Mouse (Mus musculus) forebrain, embryonic 12.5 days (tissue): ENCODE measurements around the gene Reg3g. TPM values are rescaled to one million over a fixed set of nuclear protein-coding genes. Genes with fewer than 3 reads are reported as not detected.
A peak's percentile ranks its signal among the peaks of the same experiment; 100 is the strongest.

Experiments
- ATAC-seq: fragments of 200-750 bp; cut with Nextera tagmentation; 2 replicates; pipeline ENCODE4 v1.8.0; 2017; ENCODE audit warnings: moderate TSS enrichment; ENCODE audit not compliant: low FRiP score
- H3K27ac ChIP-seq: fragments of 300-500 bp; sonication (generic); 2 replicates; pipeline ENCODE4 v1.5.1; 2016; ENCODE audit warnings: mild to moderate bottlenecking
- H3K27me3 ChIP-seq: fragments of 300-500 bp; sonication (generic); 2 replicates; pipeline ENCODE4 v1.6.1; 2016; ENCODE audit warnings: mild to moderate bottlenecking
- H3K36me3 ChIP-seq: fragments of 300-500 bp; sonication (generic); replicated peaks from 2 replicates; pipeline ENCODE4 v1.6.1; 2016; ENCODE audit warnings: mild to moderate bottlenecking
- H3K4me1 ChIP-seq: fragments of 300-500 bp; sonication (generic); 2 replicates; pipeline ENCODE4 v1.6.1; 2016
- H3K4me2 ChIP-seq: fragments of 300-500 bp; sonication (generic); 2 replicates; pipeline ENCODE4 v1.6.1; 2016; ENCODE audit warnings: mild to moderate bottlenecking, moderate library complexity
- H3K4me3 ChIP-seq: fragments of 300-500 bp; sonication (generic); replicated peaks from 2 replicates; pipeline ENCODE4 v1.5.1; 2016; ENCODE audit warnings: mild to moderate bottlenecking
- H3K9ac ChIP-seq: fragments of 300-500 bp; sonication (generic); 2 replicates; pipeline ENCODE4 v1.6.1; 2016; ENCODE audit warnings: mild to moderate bottlenecking
- H3K9me3 ChIP-seq: fragments of 300-500 bp; sonication (generic); 2 replicates; pipeline ENCODE4 v1.6.1; 2016
- WGBS: fragments of 180-500 bp; shearing (Covaris S2); methylation state at CpG from one replicate; pipeline ENCODE4 v1.1.7; 2016; 5-methylcytosine and 5-hydroxymethylcytosine counted together
- polyA plus RNA-seq: library from polyadenylated mRNA; unstranded; fragments of >200 nt; fragmentation: Nextera tagmentation; extraction: Ambion mirVana; gene quantifications from 2 replicates; pipeline ENCODE4 v1.2.1, GENCODE M21; 2016

Gene Reg3g
- not detected in 2 replicates for polyA plus RNA-seq

DNA sequence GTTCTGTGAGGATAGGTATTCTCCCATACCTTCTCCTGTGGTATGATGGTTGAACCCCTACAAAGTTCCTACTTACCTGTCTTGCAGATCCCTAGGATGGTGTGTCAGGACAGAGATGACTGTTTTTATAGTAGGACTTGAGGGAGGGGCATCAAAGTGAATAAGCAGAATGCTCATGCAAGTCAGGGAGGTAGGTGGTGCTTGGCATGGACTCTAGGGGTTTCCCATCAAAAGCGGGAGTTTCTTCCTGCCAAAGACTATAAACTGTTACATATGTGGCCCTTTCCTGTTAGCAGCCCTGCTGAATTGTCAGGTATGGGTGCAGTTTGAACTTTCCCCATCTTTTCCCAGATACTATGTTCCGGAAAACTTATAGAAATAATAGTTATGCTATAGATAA is at the start of gene Reg3g:
Gene Reg3g, minus strand, starts transcription at position 101 of the 400 bp plus-strand sequence.
- H3K36me3 ChIP-seq: no peaks in the 10 kb centered on the region
- H3K9me3 ChIP-seq: no peaks in the 10 kb centered on the region
- no peak within 1 kb of the TSS for H3K27ac ChIP-seq
- H3K4me1 ChIP-seq: no peaks in the 10 kb centered on the region
- no peak for ATAC-seq
- H3K9ac ChIP-seq: no peak within 1 kb of the TSS
- no peak within 1 kb of the TSS for H3K4me2 ChIP-seq
- 92% methylated on average over 2 of the region's 2 CpGs for WGBS
- H3K27me3 ChIP-seq: no peaks in the 10 kb centered on the region
- no peak within 1 kb of the TSS for H3K4me3 ChIP-seq

DNA sequence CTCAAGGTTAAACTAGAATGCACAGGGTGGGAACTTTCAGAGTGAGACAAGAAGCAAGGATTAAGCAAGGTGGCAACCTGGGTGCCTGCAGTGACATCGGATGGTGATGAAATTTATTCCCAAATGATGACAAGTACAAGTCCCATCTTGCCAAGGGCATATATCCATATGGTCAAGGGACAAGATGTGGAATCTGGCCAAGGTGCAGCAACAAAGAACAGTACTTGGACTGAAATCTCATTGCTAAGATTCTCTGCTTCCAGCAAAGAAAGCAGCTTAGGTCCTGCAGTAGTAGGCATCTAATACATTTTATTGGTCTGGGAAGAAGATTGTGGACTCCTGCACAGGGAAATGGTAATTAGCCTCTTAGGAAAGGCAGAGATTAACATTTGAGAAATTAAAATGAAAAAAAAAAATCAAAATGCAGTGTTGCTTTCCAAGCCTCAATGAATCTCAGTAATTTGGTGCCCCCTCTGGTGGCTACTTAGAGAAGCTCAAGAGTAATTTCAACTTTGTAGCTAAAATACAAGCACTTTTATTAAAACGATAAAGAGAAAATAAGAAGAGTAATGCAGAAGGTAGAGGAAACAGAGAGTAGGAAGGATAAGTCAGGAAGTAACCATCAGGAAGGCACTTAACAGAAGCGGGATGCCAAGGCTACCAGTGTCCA is 47.2 kb upstream of the Reg3g start:
- no peaks in the 10 kb centered on the region for H3K36me3 ChIP-seq
- H3K4me2 ChIP-seq: no peak overlapping the region
- no peaks in the 10 kb centered on the region for H3K27me3 ChIP-seq
- no peak overlapping the region for H3K9ac ChIP-seq
- no peaks in the 10 kb centered on the region for H3K4me1 ChIP-seq
- no peaks in the 10 kb centered on the region for H3K9me3 ChIP-seq
- 72% methylated on average over 3 of the region's 3 CpGs for WGBS
- no peak for ATAC-seq
- no peak overlapping the region for H3K27ac ChIP-seq
- H3K4me3 ChIP-seq: no peak overlapping the region

DNA sequence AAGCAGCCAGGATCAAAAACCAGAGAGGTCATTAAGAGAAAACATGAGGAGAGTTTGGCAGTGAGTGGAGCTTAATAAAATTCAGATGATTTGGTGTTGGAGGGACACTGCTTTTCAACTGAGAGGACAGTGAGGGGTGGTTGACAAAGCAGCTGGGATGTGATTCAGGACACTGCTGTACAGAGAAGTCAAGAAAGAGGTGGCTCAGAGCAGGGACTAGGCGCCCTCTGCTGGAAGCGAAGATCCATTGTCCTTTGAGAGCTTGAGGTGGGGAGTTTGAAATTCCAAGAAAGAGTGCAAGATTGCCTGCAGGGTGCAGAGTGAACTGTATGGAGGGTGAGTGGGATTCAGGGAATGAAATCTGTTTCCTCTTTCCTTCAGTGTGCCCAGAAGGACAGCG is 44.2 kb upstream of the Reg3g start:
- Histone ChIP-seq H3K4me2 (no peak overlapping the region), H3K9ac (no peak overlapping the region), H3K36me3 (no peaks in the 10 kb centered on the region), H3K27me3 (no peaks in the 10 kb centered on the region), H3K9me3 (no peaks in the 10 kb centered on the region), H3K27ac (no peak overlapping the region), H3K4me1 (no peaks in the 10 kb centered on the region), H3K4me3 (no peak overlapping the region)
- WGBS: 3% methylated on average over 3 of the region's 3 CpGs
- ATAC-seq: peak; percentile 87

DNA sequence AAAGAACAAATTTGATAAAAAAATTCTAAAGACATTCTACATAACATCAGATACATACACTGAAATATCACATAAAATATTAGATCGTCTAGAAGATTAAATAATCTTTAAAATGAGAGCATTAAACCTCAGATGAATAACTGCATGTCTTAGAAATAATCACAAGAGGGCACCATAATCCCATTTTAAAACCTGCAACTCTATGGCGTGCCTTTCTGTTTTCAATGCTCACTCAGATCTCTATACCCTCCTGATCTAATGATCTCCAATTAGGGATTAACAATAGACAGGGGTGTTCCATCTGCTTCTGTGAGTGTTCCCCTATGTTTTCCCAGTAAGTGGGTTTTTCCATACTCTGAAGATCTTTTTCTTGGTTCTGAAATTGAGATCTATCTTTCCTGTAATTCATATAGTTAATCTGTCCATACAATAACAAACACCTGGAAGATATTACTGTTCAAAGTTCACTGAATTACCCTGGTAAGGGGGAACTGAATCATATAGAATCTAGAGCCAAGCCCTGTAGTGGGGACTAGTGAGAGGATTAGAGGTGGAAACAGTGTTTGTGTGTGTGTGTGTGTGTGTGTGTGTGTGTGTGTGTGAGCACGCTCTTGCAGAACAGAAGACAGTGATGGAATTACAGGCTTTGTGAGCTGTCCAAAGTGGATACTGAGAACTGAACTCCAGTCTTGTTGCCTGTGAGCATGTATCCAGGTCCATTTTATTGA is 41.7 kb upstream of the Reg3g start:
- no peak overlapping the region for H3K4me2 ChIP-seq
- no peak for ATAC-seq
- no peaks in the 10 kb centered on the region for H3K9me3 ChIP-seq
- WGBS: 61% methylated on average over 3 of the region's 3 CpGs
- H3K36me3 ChIP-seq: no peaks in the 10 kb centered on the region
- H3K4me3 ChIP-seq: no peak overlapping the region
- no peaks in the 10 kb centered on the region for H3K27me3 ChIP-seq
- no peak overlapping the region for H3K27ac ChIP-seq
- no peaks in the 10 kb centered on the region for H3K4me1 ChIP-seq
- no peak overlapping the region for H3K9ac ChIP-seq

DNA sequence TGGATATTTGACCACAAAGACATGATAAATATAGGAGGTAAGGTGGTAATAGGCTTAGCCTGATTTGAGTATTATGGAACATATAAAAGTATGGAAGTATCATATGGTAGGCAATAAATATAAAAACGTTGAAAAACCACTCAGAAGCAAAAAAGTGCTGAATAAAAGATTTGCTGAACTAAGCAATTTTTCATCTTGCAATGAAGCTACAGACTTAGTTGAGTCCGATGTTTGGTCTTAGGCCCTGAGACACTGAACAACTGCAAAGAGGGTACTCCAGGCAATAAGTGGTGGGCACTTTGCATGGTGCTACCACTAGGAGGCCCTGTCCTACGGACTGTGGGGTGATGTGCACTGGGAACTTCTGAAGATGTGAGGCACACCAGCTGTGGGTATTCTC is 37.1 kb upstream of the Reg3g start:
- no peaks in the 10 kb centered on the region for H3K9me3 ChIP-seq
- no peaks in the 10 kb centered on the region for H3K36me3 ChIP-seq
- no peaks in the 10 kb centered on the region for H3K27me3 ChIP-seq
- WGBS: 63% methylated on average over 3 of the region's 3 CpGs
- no peak overlapping the region for H3K27ac ChIP-seq
- no peak overlapping the region for H3K4me2 ChIP-seq
- H3K9ac ChIP-seq: no peak overlapping the region
- no peak overlapping the region for H3K4me3 ChIP-seq
- no peaks in the 10 kb centered on the region for H3K4me1 ChIP-seq
- no peak for ATAC-seq

DNA sequence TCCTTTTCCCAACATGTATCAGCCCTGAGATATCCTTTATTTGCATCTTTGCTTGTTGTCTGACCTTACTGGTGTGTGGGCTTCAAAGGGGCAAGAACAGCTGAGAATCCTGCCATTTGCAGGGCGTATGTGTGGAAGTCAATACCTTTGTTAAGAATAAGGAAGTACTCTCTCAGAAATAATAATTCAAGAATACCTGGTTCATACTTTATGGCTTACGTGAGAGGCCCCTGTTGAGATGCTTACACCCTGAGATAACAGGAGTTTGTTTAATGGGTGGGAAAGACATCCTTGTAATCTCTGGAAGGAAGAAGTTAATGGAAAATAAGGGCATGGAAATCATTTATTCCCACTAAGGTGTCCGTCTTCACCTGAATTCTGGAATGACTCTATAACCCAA is 26.0 kb upstream of the Reg3g start:
- Histone ChIP-seq H3K4me1 (no peaks in the 10 kb centered on the region), H3K9ac (no peak overlapping the region), H3K9me3 (no peaks in the 10 kb centered on the region), H3K36me3 (no peaks in the 10 kb centered on the region), H3K27me3 (no peaks in the 10 kb centered on the region), H3K27ac (no peak overlapping the region), H3K4me2 (no peak overlapping the region), H3K4me3 (no peak overlapping the region)
- 91% methylated on average over 3 of the region's 3 CpGs for WGBS
- no peak for ATAC-seq

DNA sequence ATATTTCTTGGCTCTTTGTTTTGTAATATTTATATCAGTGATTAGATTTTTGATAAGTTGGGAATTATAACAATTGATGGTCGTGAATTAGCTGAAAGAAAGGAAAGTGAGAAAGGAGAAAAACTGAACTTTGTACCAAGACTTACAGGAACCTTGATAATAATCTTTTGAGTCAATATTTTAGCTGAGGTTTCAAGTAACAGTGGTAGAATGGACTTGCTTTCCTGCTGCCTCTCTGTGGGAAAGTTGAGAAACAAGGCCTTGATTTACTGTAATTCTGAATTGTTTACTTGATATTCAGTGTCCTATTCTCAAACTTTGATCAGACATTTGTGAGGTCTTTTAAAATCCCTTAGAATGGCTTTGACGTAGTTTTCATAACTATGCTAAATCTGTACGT is 615 bp upstream of the Reg3g start:
- WGBS: 89% methylated on average over 3 of the region's 3 CpGs
- no peak overlapping the region for H3K27ac ChIP-seq
- no peak overlapping the region for H3K4me2 ChIP-seq
- H3K9me3 ChIP-seq: no peaks in the 10 kb centered on the region
- no peak overlapping the region for H3K4me3 ChIP-seq
- H3K36me3 ChIP-seq: no peaks in the 10 kb centered on the region
- ATAC-seq: no peak
- no peaks in the 10 kb centered on the region for H3K27me3 ChIP-seq
- no peak overlapping the region for H3K9ac ChIP-seq
- H3K4me1 ChIP-seq: no peaks in the 10 kb centered on the region

DNA sequence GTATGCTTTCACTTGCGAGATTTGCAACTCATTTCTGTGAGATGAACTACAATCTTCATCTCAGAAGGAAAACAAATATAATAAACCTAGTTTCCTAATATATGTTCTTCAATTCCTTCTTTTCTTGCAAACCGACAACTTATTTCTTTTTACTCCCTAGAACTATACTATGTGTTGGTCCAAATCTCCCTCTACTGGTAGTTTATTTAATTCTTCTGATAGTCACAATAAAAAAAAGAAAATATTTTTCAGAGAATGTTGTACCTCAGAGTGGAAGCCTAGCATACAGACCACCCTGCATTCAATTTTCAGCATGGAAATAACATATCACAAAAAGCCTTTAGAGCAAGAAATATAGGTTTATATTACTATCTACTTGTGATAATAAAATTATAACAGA is 5.4 kb downstream of the Reg3g start:
- no peak overlapping the region for H3K9ac ChIP-seq
- H3K4me2 ChIP-seq: no peak overlapping the region
- H3K27ac ChIP-seq: no peak overlapping the region
- H3K4me3 ChIP-seq: no peak overlapping the region
- no peaks in the 10 kb centered on the region for H3K27me3 ChIP-seq
- WGBS: 84% methylated on average over 2 of the region's 2 CpGs
- H3K9me3 ChIP-seq: no peaks in the 10 kb centered on the region
- peaks cover 9% of the 10 kb centered on the region; the same call in 1 of the 2 replicates for H3K4me1 ChIP-seq
- no peak for ATAC-seq
- H3K36me3 ChIP-seq: no peaks in the 10 kb centered on the region

DNA sequence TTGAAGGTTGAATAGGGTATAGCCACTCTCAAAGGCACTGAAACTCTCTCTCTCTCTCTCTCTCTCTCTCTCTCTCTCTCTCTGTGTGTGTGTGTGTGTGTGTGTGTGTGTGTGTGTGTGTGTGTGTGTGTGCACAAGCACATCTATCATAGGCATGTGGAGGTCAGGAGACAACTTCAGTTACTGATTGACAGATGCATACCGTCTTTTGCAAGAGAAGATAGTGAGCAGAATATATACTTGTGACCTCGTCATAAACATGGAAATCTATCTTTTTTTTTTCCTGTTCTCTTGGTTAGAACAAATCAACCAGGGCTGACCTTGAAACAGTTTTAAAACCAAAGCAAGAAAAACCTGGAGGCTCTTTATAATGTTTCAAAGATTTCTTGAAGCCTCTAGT is 6.3 kb downstream of the Reg3g start:
- Histone ChIP-seq H3K36me3 (no peaks in the 10 kb centered on the region), H3K4me2 (no peak overlapping the region), H3K27me3 (no peaks in the 10 kb centered on the region), H3K9ac (no peak overlapping the region), H3K27ac (no peak overlapping the region), H3K4me3 (no peak overlapping the region), H3K4me1 (peaks cover 9% of the 10 kb centered on the region; the same call in 1 of the 2 replicates), H3K9me3 (no peaks in the 10 kb centered on the region)
- 88% methylated on average over 2 of the region's 2 CpGs for WGBS
- ATAC-seq: no peak

DNA sequence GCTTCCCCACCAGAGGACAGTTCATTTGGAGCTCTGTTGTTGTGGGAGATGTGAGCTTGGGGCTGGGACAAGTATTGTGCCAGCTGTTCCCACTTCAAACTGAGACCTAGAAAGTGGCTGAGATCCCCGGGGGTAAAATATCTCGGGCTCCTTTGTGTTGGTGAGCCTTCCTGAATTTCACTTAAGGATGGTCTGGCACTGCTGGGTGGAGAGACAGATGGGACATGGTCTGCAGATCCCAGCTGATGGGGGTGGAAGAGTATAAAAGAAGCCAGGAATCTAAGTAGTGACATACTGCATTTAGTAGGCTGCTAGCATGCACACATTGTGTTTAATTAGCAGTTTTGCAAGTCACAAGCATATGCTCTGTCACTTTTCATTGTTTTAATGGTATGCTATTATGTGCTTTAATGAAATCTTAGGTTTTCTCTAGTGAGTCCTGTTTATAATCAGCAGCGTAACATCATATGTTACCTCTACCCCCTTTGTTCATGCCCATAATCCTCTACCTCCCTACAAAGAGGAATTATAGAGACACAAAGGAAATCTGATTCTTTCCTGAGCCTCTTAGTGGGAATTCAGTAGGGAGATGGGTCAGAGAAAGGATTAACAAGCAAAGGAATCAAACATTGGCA is 8.4 kb downstream of the Reg3g start:
- no peaks in the 10 kb centered on the region for H3K27me3 ChIP-seq
- no peaks in the 10 kb centered on the region for H3K9me3 ChIP-seq
- peaks cover 9% of the 10 kb centered on the region; the same call in 1 of the 2 replicates for H3K4me1 ChIP-seq
- no peak overlapping the region for H3K4me2 ChIP-seq
- 29% methylated on average over 3 of the region's 3 CpGs for WGBS
- H3K36me3 ChIP-seq: no peaks in the 10 kb centered on the region
- H3K4me3 ChIP-seq: no peak overlapping the region
- peak overlapping the region; percentile 19; the same call in 1 of the 2 replicates for H3K27ac ChIP-seq
- H3K9ac ChIP-seq: no peak overlapping the region
- peak; percentile 79; the same call in 1 of the 2 replicates for ATAC-seq

DNA sequence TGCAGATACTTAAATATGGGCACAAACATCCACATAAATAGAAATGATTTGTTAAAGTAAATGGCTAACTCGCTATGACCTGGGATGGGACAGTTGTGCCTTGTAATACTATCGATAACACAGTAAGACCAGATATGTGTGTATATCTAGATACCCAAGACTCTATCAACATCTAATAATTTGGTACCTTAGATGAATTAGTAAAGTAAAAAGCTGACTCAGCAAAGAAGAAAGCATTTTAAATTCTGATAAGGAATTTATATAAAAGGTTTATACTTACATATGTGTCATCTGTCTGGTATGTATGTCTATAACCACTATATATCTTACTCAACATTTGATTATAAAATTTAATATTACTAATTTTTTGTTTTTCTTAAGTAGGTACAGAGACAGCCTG is 15.9 kb downstream of the Reg3g start:
- H3K9me3 ChIP-seq: no peaks in the 10 kb centered on the region
- H3K4me1 ChIP-seq: no peaks in the 10 kb centered on the region
- no peak overlapping the region for H3K4me2 ChIP-seq
- H3K9ac ChIP-seq: no peak overlapping the region
- no peaks in the 10 kb centered on the region for H3K36me3 ChIP-seq
- WGBS: 89% methylated on average over 2 of the region's 2 CpGs
- H3K27ac ChIP-seq: no peak overlapping the region
- H3K27me3 ChIP-seq: no peaks in the 10 kb centered on the region
- H3K4me3 ChIP-seq: no peak overlapping the region
- ATAC-seq: no peak

DNA sequence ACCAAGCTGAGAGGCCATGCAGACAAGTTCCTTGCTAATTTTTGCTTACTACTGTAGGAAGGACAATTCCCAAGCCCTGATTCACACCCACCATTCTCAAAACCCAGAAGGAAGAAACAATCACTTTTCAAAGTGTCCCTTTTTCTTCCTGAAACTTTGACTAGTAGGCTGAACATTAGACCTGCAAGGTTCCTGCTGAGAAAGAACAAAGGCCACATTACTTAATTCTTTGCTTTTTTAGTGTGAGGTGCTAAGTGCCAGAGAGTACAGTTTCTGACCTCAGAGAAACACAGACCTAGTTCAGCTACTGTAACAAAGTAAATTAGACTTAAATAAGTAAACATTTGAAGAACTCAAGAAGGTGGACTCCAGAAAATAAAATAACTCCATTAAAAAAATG is 20.3 kb downstream of the Reg3g start:
- no peak for ATAC-seq
- Histone ChIP-seq H3K4me1 (no peaks in the 10 kb centered on the region), H3K9me3 (no peaks in the 10 kb centered on the region), H3K27me3 (no peaks in the 10 kb centered on the region), H3K36me3 (no peaks in the 10 kb centered on the region), H3K27ac (no peak overlapping the region), H3K4me3 (no peak overlapping the region), H3K9ac (no peak overlapping the region), H3K4me2 (no peak overlapping the region)
